Mouse (Mus musculus) retina, postnatal 7 days (tissue): ENCODE results near the gene Bmpr1b.

Source experiments
- DNase-seq: peaks from one replicate; pipeline ENCODE4 v3.0.0-alpha.2; 2012; ENCODE audit warnings: low read depth, low spot score

Gene Bmpr1b

GRCm38 (mm10) chr3:142114190-142114589, 55.0 kb downstream of the Bmpr1b start:
- no peak for DNase-seq

GRCm38 (mm10) chr3:142113208-142113607, 56.0 kb downstream of the Bmpr1b start:
- DNase-seq: no peak

GRCm38 (mm10) chr3:142106227-142106626, 63.0 kb downstream of the Bmpr1b start:
- no peak for DNase-seq

GRCm38 (mm10) chr3:142104027-142104805, 65.0 kb downstream of the Bmpr1b start:
- no peak for DNase-seq

- no peak for DNase-seq
These were observed 65.6 kb downstream of the Bmpr1b start for GRCm38 (mm10) chr3:142103622-142104021.

- DNase-seq: no peak
These were observed 70.1 kb downstream of the Bmpr1b start for GRCm38 (mm10) chr3:142099151-142099550.

- no peak for DNase-seq
These were observed 75.2 kb downstream of the Bmpr1b start for GRCm38 (mm10) chr3:142094049-142094448.

GRCm38 (mm10) chr3:142089684-142090083, 79.5 kb downstream of the Bmpr1b start:
- no peak for DNase-seq

GRCm38 (mm10) chr3:142085938-142086337, 83.3 kb downstream of the Bmpr1b start:
- DNase-seq: no peak

- DNase-seq: no peak
These were observed 85.1 kb downstream of the Bmpr1b start for GRCm38 (mm10) chr3:142084091-142084490.

GRCm38 (mm10) chr3:142077723-142078302, 91.4 kb downstream of the Bmpr1b start:
- no peak for DNase-seq

GRCm38 (mm10) chr3:142071601-142072000, 97.6 kb downstream of the Bmpr1b start:
- no peak for DNase-seq

GRCm38 (mm10) chr3:142066792-142067346, 102.4 kb downstream of the Bmpr1b start:
- no peak for DNase-seq

- DNase-seq: no peak
These were observed 104.1 kb downstream of the Bmpr1b start for GRCm38 (mm10) chr3:142065111-142065510.

GRCm38 (mm10) chr3:142063536-142064226, 105.5 kb downstream of the Bmpr1b start:
- no peak for DNase-seq

- DNase-seq: no peak
These were observed 108.0 kb downstream of the Bmpr1b start for GRCm38 (mm10) chr3:142061267-142061666.

- no peak for DNase-seq
These were observed 109.3 kb downstream of the Bmpr1b start for GRCm38 (mm10) chr3:142059890-142060289.

GRCm38 (mm10) chr3:142050681-142051080, 118.5 kb downstream of the Bmpr1b start:
- no peak for DNase-seq

- no peak for DNase-seq
These were observed 119.6 kb downstream of the Bmpr1b start for GRCm38 (mm10) chr3:142049610-142050009.

- no peak for DNase-seq
These were observed 120.1 kb downstream of the Bmpr1b start for GRCm38 (mm10) chr3:142049093-142049492.

GRCm38 (mm10) chr3:142048493-142048892, 120.7 kb downstream of the Bmpr1b start:
- DNase-seq: no peak

GRCm38 (mm10) chr3:142043463-142043862, 125.8 kb downstream of the Bmpr1b start:
- no peak for DNase-seq
